9 mouse cellular contexts compared by ENCODE assay signal in genomic region chr3:98052507-98053430, GRCm38 (mm10). TPM values are rescaled to one million over a fixed set of nuclear protein-coding genes. Genes with fewer than 3 reads are reported as not detected.
DNase-seq lines count a peak whose midpoint lies in the region; ATAC-seq and TF ChIP-seq lines count a peak whose summit lies in the region.
"Had no signal": no experiment of that assay in that cellular context is flagged by ENCODE, and none has a peak within 500 bp of the region (broad histone marks: within the 10 kb centered on the region; RNA-seq: fewer than 3 reads in every experiment).

No protein-coding gene starts in this region.

- no peak for ATAC-seq in intestine, embryonic 14.5 days (replicated peaks; ENCODE audit: low FRiP score, low TSS enrichment, low read depth)
- ATAC-seq in intestine, postnatal 0 days: no peak
- no peak for ATAC-seq in G1E (ENCODE audit: extremely low read depth, insufficient number of reproducible peaks, low FRiP score, poor library complexity, severe bottlenecking)
- ATAC-seq in embryonic facial prominence, embryonic 13.5 days (ENCODE audit: insufficient number of reproducible peaks, insufficient read depth, low FRiP score, low TSS enrichment, low read depth): no peak
- peak; percentile 30; the same call in 1 of the 2 replicates for ATAC-seq in kidney, embryonic 16.5 days (ENCODE audit: low FRiP score, low TSS enrichment)
- no peak for ATAC-seq in heart, embryonic 12.5 days (ENCODE audit: insufficient number of reproducible peaks, low FRiP score)

- no peak overlapping the region for H3K4me3 ChIP-seq in intestine, embryonic 14.5 days (ENCODE audit: low read depth, low read length)
- no peak overlapping the region for H3K4me3 ChIP-seq in intestine, postnatal 0 days (ENCODE audit: low read depth, low read length)
- peak overlapping the region; percentile 5; the same call in 1 of the 2 replicates for H3K4me3 ChIP-seq in G1E (ENCODE audit: low read depth, low read length)
- H3K4me3 ChIP-seq in embryonic facial prominence, embryonic 13.5 days: no peak overlapping the region
- H3K4me3 ChIP-seq in kidney, embryonic 16.5 days (ENCODE audit: low read length): no peak overlapping the region
- no peak overlapping the region for H3K4me3 ChIP-seq in heart, embryonic 12.5 days

- DNase-seq in intestine, embryonic 14.5 days (ENCODE audit: low spot score): no peak
- no peak for DNase-seq in G1E (ENCODE audit: low spot score)
- no peak for DNase-seq in frontal cortex, adult 2 months (ENCODE audit: extremely low spot score in 1 of 2, low spot score in 1 of 2)
- DNase-seq: gastrocnemius, postnatal 36 days; thymus, postnatal 36 days had no signal

- H3K9ac ChIP-seq in intestine, embryonic 14.5 days (ENCODE audit: low read length): no peak overlapping the region
- no peak overlapping the region for H3K9ac ChIP-seq in intestine, postnatal 0 days (ENCODE audit: low read depth, low read length)
- H3K9ac ChIP-seq in embryonic facial prominence, embryonic 13.5 days: no peak overlapping the region
- peak overlapping the region; percentile 24; the same call in 1 of the 2 replicates for H3K9ac ChIP-seq in kidney, embryonic 16.5 days (replicated peaks; ENCODE audit: low read length)
- H3K9ac ChIP-seq in heart, embryonic 12.5 days: no peak overlapping the region

- H3K4me1 ChIP-seq in intestine, embryonic 14.5 days (replicated peaks; ENCODE audit: control insufficient read depth, insufficient read depth, low read length): peaks cover 49% of the 10 kb centered on the region
- no peaks in the 10 kb centered on the region; the same call in 1 of the 2 replicates for H3K4me1 ChIP-seq in intestine, postnatal 0 days (replicated peaks; ENCODE audit: control insufficient read depth, insufficient read depth, low read length)
- no peaks in the 10 kb centered on the region for H3K4me1 ChIP-seq in G1E (ENCODE audit: insufficient read depth, low read depth, low read length)
- peaks cover 84% of the 10 kb centered on the region for H3K4me1 ChIP-seq in embryonic facial prominence, embryonic 13.5 days
- peaks cover 74% of the 10 kb centered on the region for H3K4me1 ChIP-seq in kidney, embryonic 16.5 days (ENCODE audit: insufficient read depth, low read length)
- peaks cover 38% of the 10 kb centered on the region for H3K4me1 ChIP-seq in heart, embryonic 12.5 days (replicated peaks)

- 68% methylated on average over 16 of the region's 16 CpGs for WGBS in intestine, embryonic 14.5 days
- WGBS in intestine, postnatal 0 days: 70% methylated on average over 16 of the region's 16 CpGs
- WGBS in embryonic facial prominence, embryonic 13.5 days: 89% methylated on average over 16 of the region's 16 CpGs
- WGBS in kidney, embryonic 16.5 days: 64% methylated on average over 16 of the region's 16 CpGs
- 86% methylated on average over 16 of the region's 16 CpGs for WGBS in heart, embryonic 12.5 days

- H3K4me2 ChIP-seq in intestine, embryonic 14.5 days (ENCODE audit: low read length): no peak overlapping the region
- H3K4me2 ChIP-seq in intestine, postnatal 0 days (replicated peaks; ENCODE audit: low read depth): no peak overlapping the region
- no peak overlapping the region for H3K4me2 ChIP-seq in embryonic facial prominence, embryonic 13.5 days
- H3K4me2 ChIP-seq in kidney, embryonic 16.5 days (replicated peaks; ENCODE audit: low read depth, low read length): 0 out of 2 replicates have a peak overlapping the region, but pooled peaks have one; percentile 13
- no peak overlapping the region for H3K4me2 ChIP-seq in heart, embryonic 12.5 days

- H3K27ac ChIP-seq in intestine, embryonic 14.5 days (ENCODE audit: low read depth): peak overlapping the region; percentile 45; the same call in 1 of the 2 replicates
- H3K27ac ChIP-seq in intestine, postnatal 0 days (ENCODE audit: low read depth, low read length): no peak overlapping the region
- 0 out of 2 replicates have a peak overlapping the region, but pooled peaks have one; percentile 28 for H3K27ac ChIP-seq in embryonic facial prominence, embryonic 13.5 days
- H3K27ac ChIP-seq in kidney, embryonic 16.5 days (ENCODE audit: low read length): peak overlapping the region; percentile 80
- no peak overlapping the region for H3K27ac ChIP-seq in heart, embryonic 12.5 days (ENCODE audit: poor library complexity, severe bottlenecking)

- H3K27me3 ChIP-seq in intestine, embryonic 14.5 days (replicated peaks; ENCODE audit: control insufficient read depth, insufficient read depth, low read length): no peaks in the 10 kb centered on the region
- no peaks in the 10 kb centered on the region for H3K27me3 ChIP-seq in intestine, postnatal 0 days (replicated peaks; ENCODE audit: control insufficient read depth, insufficient read depth, low read length)
- no peaks in the 10 kb centered on the region for H3K27me3 ChIP-seq in G1E (ENCODE audit: insufficient read depth, low read length)
- H3K27me3 ChIP-seq in embryonic facial prominence, embryonic 13.5 days: no peaks in the 10 kb centered on the region
- no peaks in the 10 kb centered on the region for H3K27me3 ChIP-seq in kidney, embryonic 16.5 days (ENCODE audit: insufficient read depth, low read length)
- H3K27me3 ChIP-seq in heart, embryonic 12.5 days (replicated peaks): no peaks in the 10 kb centered on the region

- H3K9me3 ChIP-seq in intestine, embryonic 14.5 days (ENCODE audit: control insufficient read depth, low read length): no peaks in the 10 kb centered on the region
- no peaks in the 10 kb centered on the region for H3K9me3 ChIP-seq in intestine, postnatal 0 days (ENCODE audit: control insufficient read depth)
- H3K9me3 ChIP-seq in G1E (replicated peaks): peaks cover 70% of the 10 kb centered on the region
- H3K9me3 ChIP-seq in embryonic facial prominence, embryonic 13.5 days: no peaks in the 10 kb centered on the region
- H3K9me3 ChIP-seq in kidney, embryonic 16.5 days (ENCODE audit: low read length): no peaks in the 10 kb centered on the region
- no peaks in the 10 kb centered on the region for H3K9me3 ChIP-seq in heart, embryonic 12.5 days (replicated peaks)

- 0 out of 2 replicates have a peak, but pooled peaks cover 7% of the 10 kb centered on the region for H3K36me3 ChIP-seq in intestine, embryonic 14.5 days (ENCODE audit: control insufficient read depth, insufficient read depth, low read length)
- no peaks in the 10 kb centered on the region for H3K36me3 ChIP-seq in intestine, postnatal 0 days (ENCODE audit: control insufficient read depth, insufficient read depth)
- H3K36me3 ChIP-seq in G1E (replicated peaks): no peaks in the 10 kb centered on the region
- peaks cover 5% of the 10 kb centered on the region for H3K36me3 ChIP-seq in embryonic facial prominence, embryonic 13.5 days
- H3K36me3 ChIP-seq in kidney, embryonic 16.5 days (ENCODE audit: insufficient read depth, low read length): peaks cover 4% of the 10 kb centered on the region; the same call in 1 of the 2 replicates
- H3K36me3 ChIP-seq in heart, embryonic 12.5 days: no peaks in the 10 kb centered on the region

- TF ChIP-seq CTCF in intestine, postnatal 0 days (IDR thresholded peaks at IDR 0.05; ENCODE audit: low read depth): no peak
- TF ChIP-seq CTCF in G1E (IDR thresholded peaks at IDR 0.05; ENCODE audit: low read depth, low read length): no peak

RNA-seq across cellular contexts. Expression of gene Notch2, which starts 39.4 kb away (rescaled TPM):
- polyA plus RNA-seq in intestine, embryonic 14.5 days (2014; fragmentation: Nextera tagmentation; extraction: Ambion mirVana): 30.0 and 30.8 TPM in 2 replicates
- 4.9 and 5.1 TPM in 2 replicates for polyA plus RNA-seq in intestine, postnatal 0 days (2015; fragmentation: Nextera tagmentation; extraction: Ambion mirVana)
- not detected in 2 replicates for total RNA-seq in G1E (2014; fragmentation: Nextera tagmentation)
- total RNA-seq in G1E (2017): under 0.01 TPM in 1 of 2 replicates, not detected in the other
- polyA plus RNA-seq in G1E (2012): not detected in 2 replicates
- polyA plus RNA-seq in embryonic facial prominence, embryonic 13.5 days (2015; fragmentation: Nextera tagmentation; extraction: Ambion mirVana): 35.4 and 37.8 TPM in 2 replicates
- 31.1 and 33.8 TPM in 2 replicates for polyA plus RNA-seq in kidney, embryonic 16.5 days (2015; fragmentation: Nextera tagmentation; extraction: Ambion mirVana)
- polyA plus RNA-seq in frontal cortex, adult 2 months (2012; rRNA removed): 12.4 and 14.5 TPM in 2 replicates
- 16.7 and 17.7 TPM in 2 replicates for polyA plus RNA-seq in heart, embryonic 12.5 days (2016; fragmentation: Nextera tagmentation; extraction: Ambion mirVana)

Comparison
In these comparisons a context has a peak if more than half of its experiments do, and no peak if none do; other contexts are left out.
1. H3K27ac ChIP-seq: peak in intestine, embryonic 14.5 days (single experiment), embryonic facial prominence, embryonic 13.5 days (single experiment) and kidney, embryonic 16.5 days (single experiment); none in intestine, postnatal 0 days (single experiment) and heart, embryonic 12.5 days (single experiment).